Mouse (Mus musculus) frontal cortex, postnatal 36 days (tissue): ENCODE measurements around the gene Orm1.

Experiments
- DNase-seq, 2 experiments: peaks; one replicate each; pipeline ENCODE4 v3.0.0; 2022; ENCODE audit warnings: low spot score in 2 of 2

The Orm1 gene

GRCm38 (mm10) chr4:63344295-63344694 lies at the start of gene Orm1:
Gene Orm1, plus strand, starts transcription at chr4:63344560.
- no peak for DNase-seq

GRCm38 (mm10) chr4:63295641-63296040 lies 48.7 kb upstream of the Orm1 start:
- no peak for DNase-seq

- DNase-seq, result no peak
Measured at GRCm38 (mm10) chr4:63296263-63296662, 48.1 kb upstream of the Orm1 start.

- DNase-seq, result no peak
Measured at GRCm38 (mm10) chr4:63296876-63297275, 47.5 kb upstream of the Orm1 start.

GRCm38 (mm10) chr4:63298191-63298590 lies 46.2 kb upstream of the Orm1 start:
- no peak for DNase-seq

- no peak for DNase-seq
Measured at GRCm38 (mm10) chr4:63302641-63303040, 41.7 kb upstream of the Orm1 start.

GRCm38 (mm10) chr4:63307175-63308062 lies 36.9 kb upstream of the Orm1 start:
- peak; percentile 89 to 91 for DNase-seq

- no peak for DNase-seq
Measured at GRCm38 (mm10) chr4:63308316-63308715, 36.0 kb upstream of the Orm1 start.

- DNase-seq, result no peak
Measured at GRCm38 (mm10) chr4:63310247-63310855, 34.0 kb upstream of the Orm1 start.

- no peak for DNase-seq
Measured at GRCm38 (mm10) chr4:63311426-63311825, 32.9 kb upstream of the Orm1 start.

GRCm38 (mm10) chr4:63314063-63314462 lies 30.3 kb upstream of the Orm1 start:
- DNase-seq, result no peak

GRCm38 (mm10) chr4:63316076-63316746 lies 28.1 kb upstream of the Orm1 start:
- peak; percentile 26 to 30 for DNase-seq

- peak; percentile 33 to 53 for DNase-seq
Measured at GRCm38 (mm10) chr4:63319566-63319965, 24.8 kb upstream of the Orm1 start.

GRCm38 (mm10) chr4:63323275-63323815 lies 21.0 kb upstream of the Orm1 start:
- DNase-seq, result peak in 1 of 2 experiments; percentile 9

- DNase-seq, result no peak
Measured at GRCm38 (mm10) chr4:63333403-63333802, 11.0 kb upstream of the Orm1 start.

- no peak for DNase-seq
Measured at GRCm38 (mm10) chr4:63338414-63339076, 5.8 kb upstream of the Orm1 start.

- no peak for DNase-seq
Measured at GRCm38 (mm10) chr4:63342491-63342890, 1.9 kb upstream of the Orm1 start.

- DNase-seq, result no peak
Measured at GRCm38 (mm10) chr4:63343608-63344007, 752 bp upstream of the Orm1 start.

- no peak for DNase-seq
Measured at GRCm38 (mm10) chr4:63345261-63345660, 901 bp downstream of the Orm1 start.

GRCm38 (mm10) chr4:63346659-63347058 lies 2.3 kb downstream of the Orm1 start:
- DNase-seq, result no peak

- no peak for DNase-seq
Measured at GRCm38 (mm10) chr4:63348524-63348923, 4.2 kb downstream of the Orm1 start.
